Mouse (Mus musculus): Measurements from ENCODE around the gene Nxn.

The Nxn gene

DNA sequence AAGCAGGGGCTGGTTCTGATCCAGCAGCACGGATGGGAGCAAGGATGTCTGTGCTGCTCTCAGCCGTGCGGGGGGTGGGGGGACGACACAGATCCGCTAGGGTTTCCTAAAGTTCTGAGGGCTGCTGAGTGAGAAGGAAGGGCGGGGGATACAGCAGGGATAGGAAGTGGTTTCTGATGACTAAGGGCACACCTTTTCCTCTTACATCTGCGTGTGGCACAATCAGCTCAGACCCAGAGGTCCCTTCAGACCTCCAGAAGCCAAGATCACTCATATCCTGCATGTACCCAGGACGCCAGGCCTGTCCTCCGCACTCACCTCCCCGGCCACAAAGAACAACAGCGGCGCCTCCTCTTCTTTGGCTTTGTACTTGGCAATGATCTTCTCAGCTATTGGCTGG, 137.7 kb downstream of the Nxn start:
- no peak for DNase-seq (ENCODE audit: low spot score)

DNA sequence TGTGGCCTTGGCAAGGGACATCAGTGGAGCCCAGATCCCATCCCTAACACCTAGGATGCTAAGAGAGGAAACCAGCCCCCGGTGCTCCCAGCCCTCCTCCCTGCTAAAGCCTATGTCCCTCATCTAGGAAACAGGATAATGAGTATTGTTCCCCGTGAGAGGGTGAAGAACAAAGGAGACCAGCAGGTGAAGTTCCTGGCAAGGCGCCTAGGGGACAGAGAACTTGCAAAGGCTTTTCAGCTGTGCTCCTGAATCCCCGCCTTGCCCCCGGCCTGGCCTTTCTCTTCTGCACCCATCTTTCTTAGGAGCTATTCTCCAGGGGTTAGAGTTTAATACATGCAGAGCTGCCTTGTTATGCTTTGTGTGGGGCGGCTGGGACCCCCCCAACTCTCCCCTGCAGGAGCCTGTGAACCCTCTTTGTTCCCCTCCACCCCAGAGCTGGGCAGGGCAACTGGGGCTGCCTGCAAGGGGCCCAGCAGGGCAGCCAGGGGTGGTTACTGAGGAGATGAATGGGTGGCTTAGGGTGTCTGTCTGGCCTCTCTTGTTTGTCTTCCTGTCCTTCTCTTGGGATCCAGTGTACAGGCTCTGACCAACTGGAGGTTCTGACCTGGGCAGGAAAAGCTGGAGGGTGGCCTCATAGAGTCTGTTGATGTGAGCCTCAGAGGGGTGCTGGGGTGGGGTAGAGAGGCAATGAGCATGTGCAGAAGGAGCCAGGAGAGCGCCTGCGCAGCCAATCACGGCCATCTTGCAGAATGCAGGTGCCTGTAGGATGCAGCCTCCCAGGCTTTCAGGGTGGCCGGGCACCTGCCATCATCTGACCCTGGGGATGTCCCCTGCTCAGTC, 138.5 kb downstream of the Nxn start:
- DNase-seq (ENCODE audit: low spot score) = no peak

DNA sequence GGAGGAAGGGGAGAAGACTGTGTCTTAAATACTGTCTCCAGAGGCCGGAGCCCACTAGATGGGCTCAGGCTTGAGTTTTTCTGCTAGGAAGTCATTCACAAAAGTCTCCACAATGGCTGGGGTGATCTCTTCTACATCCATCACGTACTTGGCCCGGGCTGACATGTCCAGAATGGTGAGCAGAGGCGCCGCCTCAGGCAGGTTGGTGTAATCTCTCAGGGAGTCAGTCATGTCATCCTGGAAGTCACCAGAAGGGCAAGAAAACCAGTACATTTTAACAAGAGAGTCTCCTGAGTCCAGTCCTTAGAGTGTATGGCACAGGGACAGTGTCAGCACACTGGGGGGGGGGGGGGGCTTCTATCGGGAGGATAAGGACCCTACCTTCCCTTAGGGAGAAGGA, 140.4 kb downstream of the Nxn start:
- DNase-seq (ENCODE audit: low spot score) = no peak

DNA sequence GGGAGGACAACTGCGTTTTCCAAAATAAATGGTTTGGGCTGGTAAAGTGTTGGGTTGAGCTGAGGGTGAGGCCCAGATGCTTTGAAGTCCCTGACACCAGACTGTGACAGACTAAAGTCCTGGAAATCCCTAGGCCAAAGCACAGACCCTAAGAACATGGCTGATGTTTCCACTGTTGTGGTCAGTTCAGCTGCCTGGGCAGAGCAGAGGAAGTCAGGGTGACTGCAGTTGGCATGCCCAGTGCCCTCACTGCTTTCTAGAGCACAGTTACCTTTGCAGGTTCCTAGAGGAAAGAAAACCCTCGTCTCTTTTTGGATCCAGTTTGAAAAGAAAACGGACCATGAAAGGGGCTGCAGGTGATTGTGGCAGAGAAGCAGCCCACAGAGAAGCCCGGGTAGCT, 141.6 kb downstream of the Nxn start:
- DNase-seq (ENCODE audit: low spot score) = no peak

DNA sequence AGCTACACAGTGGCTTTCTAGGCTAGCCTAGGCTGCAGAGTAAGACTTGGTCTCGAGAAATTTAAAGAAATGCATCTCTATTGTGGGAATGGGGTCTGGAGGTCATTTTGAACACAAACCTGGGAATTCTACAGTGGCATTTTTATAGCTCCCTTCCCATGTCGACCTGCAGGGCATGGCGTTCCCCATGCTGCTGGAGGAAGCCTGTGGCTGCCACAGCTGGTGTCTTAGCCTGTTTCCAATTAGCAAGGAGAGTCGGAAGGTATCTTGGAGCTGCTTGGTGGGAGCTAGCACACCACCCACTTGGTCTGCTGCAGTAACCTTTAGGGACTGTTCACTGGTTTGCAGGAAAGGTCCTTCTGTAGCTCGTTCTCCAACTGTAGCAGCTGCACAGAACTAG, 142.8 kb downstream of the Nxn start:
- no peak for DNase-seq (ENCODE audit: low spot score)

DNA sequence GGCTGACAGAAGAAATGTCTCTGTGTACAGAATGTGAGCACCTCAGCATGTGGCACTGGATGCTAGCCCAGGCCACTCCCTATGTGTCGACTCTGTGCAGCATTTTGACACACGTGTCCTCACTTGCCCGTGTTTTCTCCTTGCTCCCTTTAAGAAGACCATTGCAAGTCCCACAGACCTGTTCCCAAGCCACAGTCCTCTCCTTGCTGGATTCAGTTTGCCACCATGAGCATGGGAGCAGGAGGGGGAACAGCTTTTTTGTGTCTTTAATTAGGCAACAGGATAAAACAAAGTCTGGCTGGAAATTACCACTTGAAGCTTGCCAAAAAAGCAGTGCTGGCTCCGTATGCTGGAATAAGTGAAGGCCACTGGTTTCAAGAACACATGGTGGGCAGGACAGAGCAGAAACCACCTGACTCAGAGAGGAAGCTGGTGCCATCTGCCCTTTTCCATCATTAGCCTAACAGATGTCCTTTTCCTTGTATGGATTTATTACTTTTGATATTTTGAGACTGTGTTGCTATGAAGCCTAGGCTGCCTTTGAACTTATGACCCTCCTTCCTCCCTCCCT, 143.4 kb downstream of the Nxn start:
- DNase-seq (ENCODE audit: low spot score) = no peak

DNA sequence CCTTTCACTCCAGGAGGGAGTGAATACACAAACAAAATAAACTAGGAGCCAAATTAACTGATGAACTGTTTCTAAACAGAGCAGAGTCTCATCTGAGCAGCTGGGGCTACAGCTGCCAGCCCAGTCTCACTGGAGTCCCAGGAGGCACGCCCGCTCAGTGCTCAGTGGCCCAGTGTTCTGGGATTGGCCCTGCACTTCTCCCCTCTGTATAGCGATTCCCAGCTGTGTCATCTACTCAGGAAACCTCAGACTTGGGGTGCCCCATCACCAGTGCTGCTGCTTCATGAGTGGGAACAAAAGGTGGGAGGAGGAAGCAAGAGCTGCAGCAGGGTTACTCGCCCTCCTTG, 145.0 kb downstream of the Nxn start:
- no peak for DNase-seq (ENCODE audit: low spot score)

DNA sequence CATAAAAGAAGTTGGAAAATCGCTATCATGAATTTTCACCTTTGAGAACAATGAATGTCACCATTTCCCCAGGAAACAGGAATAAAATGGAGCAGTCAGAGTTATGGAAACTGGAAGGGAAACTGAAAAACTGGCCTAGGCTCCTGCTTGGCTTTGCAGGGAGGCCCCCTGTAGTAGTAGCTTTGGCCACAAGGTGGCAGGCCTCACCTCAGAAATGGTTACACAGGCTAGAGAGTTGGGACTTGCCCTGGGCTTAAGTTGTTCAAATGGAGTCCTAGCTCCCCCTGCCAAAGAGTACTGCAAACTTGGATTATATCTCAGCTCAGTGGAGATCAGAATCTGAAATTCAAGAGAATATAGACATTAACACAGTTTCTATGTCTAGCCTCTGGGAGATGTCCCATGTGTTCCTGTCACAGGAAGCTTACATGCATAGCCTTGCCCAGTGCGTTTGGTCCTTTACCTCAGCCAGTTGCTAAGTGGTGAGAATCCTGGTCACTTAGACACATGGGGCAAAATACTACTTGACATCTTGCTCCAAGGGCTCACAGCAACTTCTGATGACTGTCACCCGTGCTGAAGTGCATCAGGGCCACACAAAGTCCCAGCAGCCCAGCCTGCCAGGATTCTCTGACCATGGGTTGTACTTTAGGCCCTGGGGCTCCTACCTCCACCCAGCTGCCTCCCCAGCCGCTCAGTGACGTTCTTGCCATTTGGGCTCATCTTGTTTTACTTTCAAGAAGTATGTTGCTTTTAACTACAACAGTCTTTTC, 145.6 kb downstream of the Nxn start:
- peak; percentile 89 for DNase-seq (ENCODE audit: low spot score)

DNA sequence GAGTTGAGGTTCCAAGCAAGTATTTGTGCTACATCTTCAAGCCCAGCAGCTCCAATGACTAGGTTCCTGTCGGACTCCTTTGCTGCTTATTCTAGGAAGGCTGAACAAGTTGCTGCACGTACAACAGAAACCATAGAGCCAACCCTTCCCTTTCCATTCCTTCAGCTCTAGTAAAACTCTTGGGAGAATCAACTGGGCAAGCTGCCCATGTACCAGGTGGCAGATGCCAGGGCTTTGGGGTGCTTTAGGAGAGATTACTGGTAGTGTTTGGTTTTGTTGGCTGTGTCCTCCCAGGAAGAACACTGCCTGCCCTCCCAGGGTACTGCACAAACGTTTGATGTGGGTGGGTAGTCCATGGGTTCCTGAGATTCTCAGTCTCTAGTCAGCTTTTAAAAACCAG, 146.9 kb downstream of the Nxn start:
- DNase-seq (ENCODE audit: low spot score) = peak; percentile 42

DNA sequence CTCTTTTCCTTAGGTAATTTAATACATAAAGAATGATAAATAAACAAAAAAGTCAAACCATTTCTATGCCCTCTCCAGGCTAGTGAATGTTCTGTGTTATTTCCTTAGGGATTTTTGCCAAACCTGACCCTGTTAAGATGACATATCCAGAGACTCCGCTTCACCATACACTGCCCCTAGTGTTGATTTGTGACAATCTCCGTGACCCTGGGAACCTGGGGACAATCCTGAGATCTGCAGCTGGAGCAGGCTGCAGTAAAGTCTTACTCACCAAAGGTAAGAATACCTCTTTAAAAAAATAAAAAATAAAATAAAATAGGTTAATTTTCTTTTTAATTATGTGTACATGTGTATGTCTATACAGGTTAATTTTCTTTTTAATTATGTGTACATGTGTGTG, 151.7 kb downstream of the Nxn start:
- no peak for DNase-seq (ENCODE audit: low spot score)

DNA sequence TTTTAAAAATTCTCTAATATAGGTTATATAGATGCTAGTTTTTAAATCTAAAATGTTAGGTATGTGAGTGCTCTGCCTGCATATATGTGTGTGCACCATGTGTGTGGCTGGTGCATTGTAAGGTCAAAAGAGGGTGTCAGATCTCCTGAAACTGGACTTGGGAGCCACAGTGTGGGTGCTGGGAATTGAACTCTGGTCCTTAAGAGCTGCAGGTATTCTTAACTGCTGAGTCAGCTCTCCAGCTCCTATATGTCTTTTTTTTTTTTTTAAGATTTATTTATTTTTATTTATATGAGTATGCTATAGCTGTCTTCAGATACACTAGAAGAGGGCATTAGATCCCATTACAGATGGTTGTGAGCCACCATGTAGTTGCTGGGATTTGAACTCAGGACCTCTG, 152.5 kb downstream of the Nxn start:
- no peak for DNase-seq (ENCODE audit: low spot score)

DNA sequence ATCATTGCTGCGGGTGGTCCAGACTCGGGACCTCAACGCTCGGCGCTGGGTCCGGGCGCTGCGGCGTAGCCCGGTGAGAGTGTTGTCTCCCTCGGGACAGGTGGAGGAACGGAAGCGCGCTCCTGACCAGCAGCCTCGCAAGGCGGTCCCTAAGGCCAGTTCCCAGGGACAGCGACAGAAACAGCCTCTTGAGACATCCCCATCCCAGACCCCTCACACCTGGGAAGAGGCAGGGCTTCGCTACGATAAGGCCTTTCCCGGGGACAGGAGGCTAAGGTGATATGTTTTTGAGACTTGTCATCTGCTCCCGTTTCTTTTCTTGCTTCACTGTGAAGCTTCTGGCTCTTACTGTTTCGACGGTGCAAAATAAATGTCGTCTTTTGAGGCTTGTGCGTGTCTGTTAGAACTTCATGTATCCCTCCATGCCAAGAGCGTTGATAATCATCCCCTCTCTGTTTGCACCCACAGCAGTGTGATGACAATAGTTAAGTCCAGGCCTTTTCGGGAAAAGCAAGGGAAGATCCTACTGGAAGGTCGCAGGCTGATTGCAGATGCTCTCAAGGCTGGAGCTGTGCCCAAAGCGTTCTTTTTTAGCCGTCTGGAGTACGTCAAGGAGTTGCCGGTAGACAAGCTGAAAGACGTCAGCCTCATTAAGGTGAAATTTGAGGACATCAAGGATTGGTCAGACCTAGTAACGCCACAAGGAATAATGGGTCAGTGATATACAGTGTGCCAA, 155.0 kb downstream of the Nxn start:
- no peak for DNase-seq (ENCODE audit: low spot score)

DNA sequence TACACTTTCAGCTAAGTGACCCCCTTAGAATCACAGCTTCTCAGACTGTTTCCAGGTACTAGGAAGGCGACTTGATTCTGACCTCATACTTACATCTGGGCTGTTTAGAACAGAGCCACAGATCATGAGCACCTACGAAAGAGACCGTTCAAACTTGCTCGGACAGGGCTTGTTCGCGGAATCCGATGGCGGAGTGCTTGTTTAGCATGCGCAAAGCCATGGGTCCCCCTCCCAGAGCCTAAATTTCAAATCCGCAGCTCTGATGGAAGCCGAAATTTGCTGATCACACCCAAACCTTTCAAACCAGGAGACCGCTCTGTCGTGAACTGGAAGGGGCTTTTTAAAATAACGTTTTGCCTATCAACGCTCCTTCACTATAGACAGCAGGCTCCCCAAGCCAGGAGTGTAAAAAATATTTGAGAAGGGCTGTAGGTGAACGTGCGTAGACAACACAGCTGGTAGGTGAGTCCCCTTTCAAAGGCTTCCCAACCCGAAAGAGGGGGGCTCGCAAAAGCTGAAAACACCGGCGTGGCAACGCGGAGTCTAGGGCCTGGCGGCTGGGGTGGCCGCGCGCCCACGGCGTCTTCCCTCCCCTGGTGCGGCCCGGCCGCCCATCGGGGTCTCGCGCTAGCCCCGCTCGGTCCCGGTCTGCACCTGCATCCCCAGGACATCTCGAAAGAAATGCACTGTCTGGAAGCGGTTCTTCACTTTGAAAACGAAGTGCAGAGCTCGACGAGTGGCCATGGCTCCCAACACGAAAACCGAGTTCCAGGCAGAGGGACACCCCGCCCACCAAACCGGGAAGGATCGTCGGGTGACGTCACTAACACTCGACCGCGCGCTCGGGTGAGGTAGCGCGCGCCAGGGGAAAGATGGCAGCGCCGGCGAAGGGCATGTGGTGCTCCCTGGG, 155.8 kb downstream of the Nxn start, which contains the start of the genes Mrm3 and Glod4:
Gene Mrm3 (plus strand): TSS at position 815 of the 910 bp plus-strand sequence.
Gene Glod4 (minus strand): TSS at position 825 of the 910 bp plus-strand sequence.
- DNase-seq (ENCODE audit: low spot score) = peak; percentile 93

DNA sequence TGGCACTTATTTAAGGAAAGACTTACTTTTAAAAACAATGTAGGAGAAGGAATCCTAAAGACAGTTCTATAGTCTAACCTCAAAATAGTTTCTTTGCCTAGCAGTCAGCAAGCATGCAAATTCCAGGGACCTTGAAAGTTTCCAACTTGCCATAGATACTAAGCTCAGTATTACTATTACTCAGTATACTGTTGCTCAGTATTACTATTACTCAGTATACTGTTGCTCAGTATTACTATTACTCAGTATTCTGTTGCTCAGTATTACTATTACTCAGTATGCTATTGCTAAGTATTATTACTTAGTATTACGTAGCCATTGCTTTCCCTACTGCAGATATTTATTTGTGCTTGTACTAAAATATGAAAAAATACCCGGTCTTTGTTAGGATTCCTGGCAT, 159.2 kb downstream of the Nxn start:
- DNase-seq (ENCODE audit: low spot score) = no peak

DNA sequence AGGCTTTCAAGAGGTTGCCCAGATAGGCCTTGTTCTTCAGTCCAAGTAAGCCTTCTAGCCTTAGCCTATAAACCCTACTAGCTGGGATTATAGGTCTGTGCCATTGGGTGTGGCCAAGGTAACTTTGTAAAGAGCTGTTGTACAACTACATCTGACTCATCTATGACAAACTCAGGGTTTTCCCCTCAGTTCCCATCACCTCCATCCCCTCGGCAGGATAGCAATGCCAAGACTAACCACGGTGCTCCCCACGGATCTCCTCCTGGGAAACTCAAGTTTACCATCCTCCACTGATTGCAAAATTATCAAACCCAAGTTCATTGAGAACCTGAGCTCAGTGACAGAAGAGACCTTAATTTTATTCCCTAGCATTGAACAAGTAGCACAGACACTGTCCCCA, 162.8 kb downstream of the Nxn start:
- DNase-seq (ENCODE audit: low spot score) = no peak

DNA sequence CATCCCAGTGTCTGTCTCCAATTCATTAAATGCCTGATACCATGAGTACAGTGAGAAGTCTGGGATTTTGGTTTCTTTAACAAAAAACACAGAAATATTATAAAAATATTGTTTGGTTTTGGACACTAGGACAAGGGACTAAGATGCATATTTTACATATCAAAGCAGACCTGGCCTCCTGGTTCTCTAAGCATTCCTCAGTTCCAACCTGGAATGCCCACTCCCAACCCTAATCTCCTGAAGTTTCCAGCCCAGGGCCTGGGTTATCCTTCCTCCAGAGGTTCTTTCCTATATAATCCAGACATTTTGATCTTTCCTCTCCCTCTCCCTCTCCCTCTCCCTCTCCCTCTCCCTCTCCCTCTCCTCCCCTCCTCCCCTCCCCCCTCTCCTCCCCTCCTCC, 173.9 kb downstream of the Nxn start:
- no peak for DNase-seq (ENCODE audit: low spot score)

DNA sequence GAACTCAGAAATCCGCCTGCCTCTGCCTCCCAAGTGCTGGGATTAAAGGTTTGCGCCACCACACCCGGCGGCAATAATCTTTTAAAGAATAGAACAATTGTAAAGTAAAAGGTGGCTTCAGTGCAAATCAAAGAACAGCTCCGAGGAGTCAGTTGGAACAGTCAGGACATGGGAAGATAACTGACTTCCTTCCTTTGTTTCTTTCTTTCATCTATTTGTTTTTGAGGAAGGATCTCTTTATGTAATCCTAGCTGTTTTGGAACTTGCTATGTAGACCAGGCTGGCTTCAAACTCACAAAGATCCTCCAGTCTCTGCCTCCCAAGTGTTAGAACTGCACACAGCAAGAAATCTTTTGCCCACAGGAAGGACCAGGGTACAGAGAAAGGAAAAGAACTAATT, 174.3 kb downstream of the Nxn start:
- DNase-seq (ENCODE audit: low spot score) = no peak

DNA sequence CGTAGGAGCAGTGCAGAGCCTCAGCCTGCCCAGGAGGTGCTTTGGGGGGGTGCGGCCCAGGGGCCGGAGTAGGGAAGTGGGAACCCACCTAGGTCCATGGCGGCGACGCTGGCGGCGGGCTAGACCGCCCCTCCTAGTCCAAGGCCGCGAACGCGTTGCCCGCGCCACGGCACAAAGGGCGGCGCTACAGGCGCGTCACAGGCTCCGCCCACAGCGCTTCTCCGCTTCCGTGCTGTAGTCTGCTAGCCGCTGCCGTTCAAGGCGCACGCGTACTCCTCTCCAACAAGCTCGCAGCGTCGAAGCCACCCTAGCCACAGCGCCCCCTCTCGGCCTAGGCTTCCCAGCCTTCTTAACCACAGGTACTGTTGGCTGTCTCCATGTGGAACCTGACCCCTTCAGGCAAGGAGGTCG, 181.5 kb downstream of the Nxn start, which contains the start of the genes Dbil5 and Gemin4:
Gene Dbil5 (plus strand): TSS at position 219 of the 411 bp plus-strand sequence.
Gene Gemin4 (minus strand): TSS at position 275 of the 411 bp plus-strand sequence.
- peak; percentile 98 for DNase-seq (ENCODE audit: low spot score)

DNA sequence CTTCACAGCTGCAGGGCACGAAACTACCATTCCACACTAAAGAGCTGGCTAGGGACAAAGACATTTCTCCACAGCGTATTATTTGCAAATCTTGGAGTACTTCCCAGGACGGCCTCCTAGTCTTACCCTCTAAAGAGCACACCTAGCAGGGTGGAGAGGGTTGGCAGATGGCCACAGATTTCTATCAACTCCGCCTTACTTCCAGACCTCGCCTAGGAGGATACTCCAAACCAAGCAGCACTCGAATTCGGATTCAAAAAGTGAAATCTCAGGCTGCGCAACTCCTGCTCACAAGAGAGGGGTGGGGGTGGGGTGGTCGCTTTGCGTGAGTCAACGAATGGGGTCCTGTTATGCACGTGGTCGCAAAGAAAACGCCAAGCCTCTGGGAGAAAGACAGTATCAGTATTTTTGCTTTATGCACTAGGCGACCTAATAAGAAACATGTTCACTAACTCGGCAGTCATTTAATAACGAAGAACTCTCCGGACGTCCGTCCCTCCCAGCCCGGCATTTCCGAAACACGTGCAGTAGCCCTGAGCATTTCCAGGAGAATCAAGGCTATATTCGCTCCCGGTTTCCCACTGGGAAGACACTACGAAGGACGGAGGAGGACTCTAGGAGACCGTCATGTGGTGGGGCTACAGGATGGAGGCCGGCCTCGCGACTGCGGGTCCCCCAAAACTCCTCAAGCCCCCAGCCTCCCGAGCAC, 182.1 kb downstream of the Nxn start:
- DNase-seq (ENCODE audit: low spot score) = peak; percentile 83

DNA sequence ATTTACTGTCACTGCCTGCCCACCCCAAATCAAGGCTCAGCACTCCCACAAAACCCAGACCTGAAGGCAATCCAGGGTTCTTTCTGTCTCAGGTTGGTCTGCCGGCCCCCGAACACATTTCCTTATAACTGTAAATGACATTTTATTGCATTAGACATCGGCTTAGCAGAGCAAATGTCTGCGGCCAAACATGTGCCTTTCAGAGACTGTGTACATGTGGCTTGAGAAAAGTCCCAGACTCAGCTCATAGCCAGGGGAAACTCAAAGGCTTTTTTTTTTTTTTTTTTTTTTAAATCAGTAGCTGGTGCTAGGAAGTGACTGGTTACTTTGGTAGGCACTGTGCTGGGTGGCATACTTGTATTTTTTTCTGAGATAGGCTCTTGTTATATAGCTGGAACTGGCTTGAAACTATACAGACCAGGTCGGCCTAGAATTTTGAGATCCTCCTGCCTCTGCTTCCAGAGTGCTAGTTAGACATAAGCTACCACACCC, 182.8 kb downstream of the Nxn start:
- no peak for DNase-seq (ENCODE audit: low spot score)

Data from urinary bladder, postnatal 14 days (tissue).